Mouse (Mus musculus): ENCODE results near the gene Slc30a6. TPM values are rescaled to one million over a fixed set of nuclear protein-coding genes. Genes with fewer than 3 reads are reported as not detected.

Slc30a6 gene
- polyA plus RNA-seq (2012; rRNA removed; ENCODE audit: low replicate concordance), result 13.5 and 15.0 TPM in 2 replicates

GRCm38 (mm10) chr17:74395383-74396065 is at the start of gene Slc30a6:
Gene Slc30a6 (plus strand): TSS chr17:74395608.

GRCm38 (mm10) chr17:74458711-74459408 is 63.5 kb downstream of the Slc30a6 start, which contains the start of gene Nlrc4:
Gene Nlrc4 (minus strand): TSS chr17:74459142.

Other genes with a start within 250 kb of the Slc30a6 start
- 10.7 and 15.5 TPM in 2 replicates for gene Memo1, start 100.1 kb upstream of the Slc30a6 start, polyA plus RNA-seq (2012; rRNA removed; ENCODE audit: low replicate concordance)
- 20.2 and 28.6 TPM in 2 replicates for gene Dpy30, start 71.7 kb upstream of the Slc30a6 start, polyA plus RNA-seq (2012; rRNA removed; ENCODE audit: low replicate concordance)
- gene Spast, start 56.6 kb upstream of the Slc30a6 start, polyA plus RNA-seq (2012; rRNA removed; ENCODE audit: low replicate concordance), result 3.5 and 7.5 TPM in 2 replicates
- gene Nlrc4, start 63.5 kb downstream of the Slc30a6 start, polyA plus RNA-seq (2012; rRNA removed; ENCODE audit: low replicate concordance), result 2.1 and 4.4 TPM in 2 replicates
- 117 and 249 TPM in 2 replicates for gene Yipf4, start 93.9 kb downstream of the Slc30a6 start, polyA plus RNA-seq (2012; rRNA removed; ENCODE audit: low replicate concordance)
- 36.1 and 56.3 TPM in 2 replicates for gene Birc6, start 132.7 kb downstream of the Slc30a6 start, polyA plus RNA-seq (2012; rRNA removed; ENCODE audit: low replicate concordance)

Measured in duodenum, adult 2 months (tissue).